Mouse (Mus musculus): ENCODE results near the gene Arhgef10l. TPM values are rescaled to one million over a fixed set of nuclear protein-coding genes. Genes with fewer than 3 reads are reported as not detected.
A peak's percentile ranks its signal among the peaks of the same experiment; 100 is the strongest.

Arhgef10l gene
- total and polyA plus RNA-seq, 2 experiments from 2014 or later: 20.7 to 81.1 TPM

DNA sequence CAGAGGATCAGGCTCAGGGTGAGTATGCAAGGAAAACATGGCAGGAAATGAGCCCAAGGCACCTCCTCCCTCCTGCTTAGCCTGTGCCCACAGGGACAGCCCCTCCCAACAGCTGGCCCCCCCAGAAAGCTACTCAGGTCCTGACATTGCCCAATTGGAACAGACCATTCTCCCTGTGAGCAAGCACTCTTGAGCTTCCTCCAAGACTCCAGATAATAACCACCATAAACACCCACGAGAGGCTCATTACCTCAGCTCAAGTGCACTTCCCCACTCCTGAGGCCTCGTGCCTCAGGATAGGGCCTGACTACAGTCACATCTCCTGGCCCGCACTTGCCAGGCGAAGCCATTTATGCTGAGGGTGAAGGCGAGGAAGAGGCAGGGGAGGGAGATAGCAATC, 67.0 kb downstream of the Arhgef10l start:
- H3K27ac ChIP-seq (ENCODE audit: low read depth, low read length): no peak overlapping the region
- no peak for ATAC-seq (ENCODE audit: low FRiP score)
- H3K9me3 ChIP-seq (ENCODE audit: low read length): no peaks in the 10 kb centered on the region
- no peak overlapping the region for H3K4me3 ChIP-seq (ENCODE audit: low read depth, low read length)
- no peaks in the 10 kb centered on the region for H3K4me1 ChIP-seq (ENCODE audit: insufficient read depth, low read length)
- no peak overlapping the region for H3K4me2 ChIP-seq (ENCODE audit: low read depth, low read length, poor library complexity, severe bottlenecking)
- no peak for DNase-seq (ENCODE audit: low spot score)
- H3K27me3 ChIP-seq (ENCODE audit: insufficient read depth, low read length): no peaks in the 10 kb centered on the region
- no peak for TF ChIP-seq CTCF (IDR thresholded peaks at IDR 0.05)
- no peak overlapping the region for H3K9ac ChIP-seq (replicated peaks; ENCODE audit: low read length, poor library complexity, severe bottlenecking)
- peaks cover 10% of the 10 kb centered on the region; the same call in 1 of the 2 replicates for H3K36me3 ChIP-seq (ENCODE audit: insufficient read depth, low read length)
- WGBS: 89% methylated on average over 5 of the region's 5 CpGs

DNA sequence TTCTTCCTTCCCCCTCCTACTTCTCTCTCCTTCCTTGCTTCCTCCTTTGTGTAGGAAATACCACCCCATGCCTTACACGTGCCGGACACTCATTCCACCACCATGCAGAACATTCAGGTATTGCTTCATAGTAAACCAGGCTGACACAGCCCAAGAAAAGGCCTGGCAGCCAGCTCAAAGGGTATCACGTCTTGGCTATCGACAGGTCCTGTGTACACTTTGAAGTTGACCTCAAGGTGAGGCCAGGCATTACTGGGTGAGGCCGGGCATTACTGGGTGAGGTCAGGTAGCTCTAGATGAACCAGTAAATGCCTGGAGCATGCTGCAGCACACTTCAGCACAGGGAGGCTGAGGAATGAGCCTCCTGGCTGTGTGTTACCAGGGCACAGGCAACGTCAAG, 67.9 kb downstream of the Arhgef10l start:
- DNase-seq (ENCODE audit: low spot score) (no peak), ATAC-seq (ENCODE audit: low FRiP score) (no peak)
- no peak overlapping the region for H3K4me2 ChIP-seq (ENCODE audit: low read depth, low read length, poor library complexity, severe bottlenecking)
- H3K9ac ChIP-seq (replicated peaks; ENCODE audit: low read length, poor library complexity, severe bottlenecking): no peak overlapping the region
- H3K4me3 ChIP-seq (ENCODE audit: low read depth, low read length): no peak overlapping the region
- H3K9me3 ChIP-seq (ENCODE audit: low read length): no peaks in the 10 kb centered on the region
- H3K27me3 ChIP-seq (ENCODE audit: insufficient read depth, low read length): no peaks in the 10 kb centered on the region
- no peak overlapping the region for H3K27ac ChIP-seq (ENCODE audit: low read depth, low read length)
- TF ChIP-seq CTCF (IDR thresholded peaks at IDR 0.05): no peak
- H3K36me3 ChIP-seq (ENCODE audit: insufficient read depth, low read length): peaks cover 10% of the 10 kb centered on the region; the same call in 1 of the 2 replicates
- whole genome bisulfite sequencing: over 99% methylated on average over 6 of the region's 6 CpGs
- H3K4me1 ChIP-seq (ENCODE audit: insufficient read depth, low read length): no peaks in the 10 kb centered on the region

GRCm38 (mm10) chr4:140597378-140597777, 68.4 kb downstream of the Arhgef10l start:
- Histone ChIP-seq H3K9me3 (ENCODE audit: low read length) (no peaks in the 10 kb centered on the region), H3K27me3 (ENCODE audit: insufficient read depth, low read length) (no peaks in the 10 kb centered on the region), H3K36me3 (ENCODE audit: insufficient read depth, low read length) (peaks cover 13% of the 10 kb centered on the region; the same call in 1 of the 2 replicates), H3K4me2 (ENCODE audit: low read depth, low read length, poor library complexity, severe bottlenecking) (no peak overlapping the region), H3K27ac (ENCODE audit: low read depth, low read length) (no peak overlapping the region), H3K4me1 (ENCODE audit: insufficient read depth, low read length) (no peaks in the 10 kb centered on the region), H3K4me3 (ENCODE audit: low read depth, low read length) (no peak overlapping the region), H3K9ac (replicated peaks; ENCODE audit: low read length, poor library complexity, severe bottlenecking) (no peak overlapping the region)
- ATAC-seq (ENCODE audit: low FRiP score) (no peak), DNase-seq (ENCODE audit: low spot score) (no peak)
- 98% methylated on average over 5 of the region's 5 CpGs for WGBS
- no peak for TF ChIP-seq CTCF (IDR thresholded peaks at IDR 0.05)

DNA sequence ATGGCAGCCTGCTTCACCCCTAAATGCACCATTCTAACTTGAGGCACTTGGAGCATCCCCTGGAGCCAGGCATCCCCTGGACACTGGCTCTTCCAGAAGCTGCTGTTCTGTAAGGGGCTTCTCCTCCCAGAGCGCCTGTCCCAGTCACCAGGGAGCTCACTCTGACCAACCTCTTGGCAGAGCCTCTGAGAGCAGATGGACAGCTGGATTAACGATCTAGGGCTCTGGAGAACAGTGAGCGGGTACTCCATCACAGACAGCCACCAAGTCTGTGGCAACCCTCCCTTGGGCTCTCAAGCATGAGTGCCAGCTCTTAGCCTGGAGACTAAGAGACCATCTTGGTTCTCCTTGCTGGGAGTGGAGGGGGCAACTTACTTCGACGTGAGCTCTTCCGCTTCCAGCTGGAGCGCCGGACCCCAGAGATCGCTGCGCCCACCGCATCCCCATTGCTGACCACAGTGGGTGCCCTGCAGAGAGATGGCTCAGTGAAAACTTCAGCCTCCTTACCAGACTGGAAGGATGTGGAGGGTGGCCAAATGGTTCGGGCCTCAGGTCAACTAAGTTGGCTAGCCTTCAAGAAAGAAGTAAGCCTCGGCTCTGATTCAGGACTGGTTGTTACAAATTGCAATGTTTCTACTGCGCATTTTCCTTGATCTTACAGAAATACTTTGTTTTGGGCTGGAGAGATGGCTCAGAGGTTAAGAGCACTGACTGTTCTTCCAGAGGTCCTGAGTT, 71.9 kb downstream of the Arhgef10l start:
- ATAC-seq (ENCODE audit: low FRiP score): no peak
- no peak overlapping the region for H3K4me3 ChIP-seq (ENCODE audit: low read depth, low read length)
- no peak overlapping the region for H3K4me2 ChIP-seq (ENCODE audit: low read depth, low read length, poor library complexity, severe bottlenecking)
- H3K9me3 ChIP-seq (ENCODE audit: low read length): no peaks in the 10 kb centered on the region
- DNase-seq (ENCODE audit: low spot score): peak; percentile 71
- H3K27me3 ChIP-seq (ENCODE audit: insufficient read depth, low read length): no peaks in the 10 kb centered on the region
- TF ChIP-seq CTCF (IDR thresholded peaks at IDR 0.05): no peak
- H3K9ac ChIP-seq (replicated peaks; ENCODE audit: low read length, poor library complexity, severe bottlenecking): no peak overlapping the region
- H3K4me1 ChIP-seq (ENCODE audit: insufficient read depth, low read length): no peaks in the 10 kb centered on the region
- WGBS: 84% methylated on average over 14 of the region's 14 CpGs
- H3K36me3 ChIP-seq (ENCODE audit: insufficient read depth, low read length): peaks cover 22% of the 10 kb centered on the region
- 0 out of 2 replicates have a peak overlapping the region, but pooled peaks have one; percentile 3 for H3K27ac ChIP-seq (ENCODE audit: low read depth, low read length)

GRCm38 (mm10) chr4:140592990-140593770, 72.6 kb downstream of the Arhgef10l start:
- H3K27ac ChIP-seq (ENCODE audit: low read depth, low read length): no peak overlapping the region
- H3K27me3 ChIP-seq (ENCODE audit: insufficient read depth, low read length): no peaks in the 10 kb centered on the region
- ATAC-seq (ENCODE audit: low FRiP score) (no peak), DNase-seq (ENCODE audit: low spot score) (no peak)
- WGBS: 62% methylated on average over 16 of the region's 16 CpGs
- H3K36me3 ChIP-seq (ENCODE audit: insufficient read depth, low read length): peaks cover 25% of the 10 kb centered on the region
- H3K4me3 ChIP-seq (ENCODE audit: low read depth, low read length): no peak overlapping the region
- no peak overlapping the region for H3K9ac ChIP-seq (replicated peaks; ENCODE audit: low read length, poor library complexity, severe bottlenecking)
- TF ChIP-seq CTCF (IDR thresholded peaks at IDR 0.05): no peak
- no peak overlapping the region for H3K4me2 ChIP-seq (ENCODE audit: low read depth, low read length, poor library complexity, severe bottlenecking)
- H3K4me1 ChIP-seq (ENCODE audit: insufficient read depth, low read length): no peaks in the 10 kb centered on the region
- no peaks in the 10 kb centered on the region for H3K9me3 ChIP-seq (ENCODE audit: low read length)

- H3K9me3 ChIP-seq (ENCODE audit: low read length): no peaks in the 10 kb centered on the region
- peak; percentile 87 for TF ChIP-seq CTCF (IDR thresholded peaks at IDR 0.05)
- no peak overlapping the region for H3K4me3 ChIP-seq (ENCODE audit: low read depth, low read length)
- H3K27me3 ChIP-seq (ENCODE audit: insufficient read depth, low read length): no peaks in the 10 kb centered on the region
- no peak overlapping the region for H3K27ac ChIP-seq (ENCODE audit: low read depth, low read length)
- H3K9ac ChIP-seq (replicated peaks; ENCODE audit: low read length, poor library complexity, severe bottlenecking): no peak overlapping the region
- peak; percentile 75 for ATAC-seq (ENCODE audit: low FRiP score)
- peak; percentile 90 for DNase-seq (ENCODE audit: low spot score)
- 27% methylated on average over 11 of the region's 11 CpGs for WGBS
- no peaks in the 10 kb centered on the region for H3K4me1 ChIP-seq (ENCODE audit: insufficient read depth, low read length)
- H3K36me3 ChIP-seq (ENCODE audit: insufficient read depth, low read length): peaks cover 26% of the 10 kb centered on the region
- no peak overlapping the region for H3K4me2 ChIP-seq (ENCODE audit: low read depth, low read length, poor library complexity, severe bottlenecking)
Observed at GRCm38 (mm10) chr4:140592217-140592759, 73.5 kb downstream of the Arhgef10l start.

Data from midbrain, postnatal 0 days (tissue).